Mouse (Mus musculus): Measurements from ENCODE around the gene Pard3. TPM values are rescaled to one million over a fixed set of nuclear protein-coding genes. Genes with fewer than 3 reads are reported as not detected.

The Pard3 gene
- 8.7 TPM for polyA plus RNA-seq (2014; fragmentation: Illumina TruSeq; extraction: RNeasy Lipid Tissue Mini Kit (QIAGEN cat#74804); ENCODE audit: insufficient read depth, low read depth, low replicate concordance)

GRCm38 (mm10) chr8:127063551-127064360, at the start of gene Pard3:
Gene Pard3, plus strand, starts transcription at chr8:127063893.

Other genes with a start within 250 kb of the Pard3 start
- 86.7 TPM for gene Tomm20, start 118.0 kb upstream of the Pard3 start, polyA plus RNA-seq (2014; fragmentation: Illumina TruSeq; extraction: RNeasy Lipid Tissue Mini Kit (QIAGEN cat#74804); ENCODE audit: insufficient read depth, low read depth, low replicate concordance)
- 9.4 TPM for gene Rbm34, start 92.8 kb upstream of the Pard3 start, polyA plus RNA-seq (2014; fragmentation: Illumina TruSeq; extraction: RNeasy Lipid Tissue Mini Kit (QIAGEN cat#74804); ENCODE audit: insufficient read depth, low read depth, low replicate concordance)

All from lung, adult 10 weeks (tissue).